Mouse (Mus musculus) liver, embryonic 14.5 days (tissue): Measurements from ENCODE around the gene Id1. TPM values are rescaled to one million over a fixed set of nuclear protein-coding genes. Genes with fewer than 3 reads are reported as not detected.

Source experiments
- ATAC-seq: fragments of 200-750 bp; cut with Nextera tagmentation; 2 replicates; pipeline ENCODE4 v1.8.0; 2017; ENCODE audit warnings: moderate number of reproducible peaks, mild to moderate bottlenecking, moderate library complexity; ENCODE audit not compliant: insufficient read depth
- DNase-seq, 3 experiments: peaks; one replicate each; pipeline ENCODE4 v3.0.0-alpha.2; 2012 to 2013; ENCODE audit warnings: low read depth in 3 of 3, low spot score in 3 of 3
- H3K27ac ChIP-seq: fragments of 300-500 bp; sonication (generic); 2 replicates; pipeline ENCODE4 v1.5.1; 2014; ENCODE audit warnings: moderate library complexity, mild to moderate bottlenecking, control low read depth, inconsistent platforms
- H3K27me3 ChIP-seq: fragments of 300-500 bp; sonication (generic); 2 replicates; pipeline ENCODE4 v1.6.1; 2014; ENCODE audit warnings: mild to moderate bottlenecking, low read length, moderate library complexity; ENCODE audit not compliant: control insufficient read depth, insufficient read depth
- H3K36me3 ChIP-seq: fragments of 300-500 bp; sonication (generic); replicated peaks from 2 replicates; pipeline ENCODE4 v1.6.1; 2014; ENCODE audit warnings: low read depth; ENCODE audit not compliant: control insufficient read depth, insufficient read depth
- H3K4me1 ChIP-seq, 2 experiments: fragments of 200-500 bp in 1 of 2; fragments of 300-500 bp in 1 of 2; sonication (generic) in 1 of 2; replicated peaks; 2 replicates each; pipeline ENCODE4 v1.6.1; 2012 to 2014; ENCODE audit warnings: antibody characterized with exemption in 1 of 2, inconsistent platforms in 1 of 2, low read length in 1 of 2; ENCODE audit not compliant: control insufficient read depth in 2 of 2, insufficient read depth in 2 of 2
- H3K4me2 ChIP-seq: fragments of 300-500 bp; sonication (generic); 2 replicates; pipeline ENCODE4 v1.6.1; 2014; ENCODE audit warnings: low read depth, mild to moderate bottlenecking, control low read depth, moderate library complexity
- H3K4me3 ChIP-seq, 2 experiments: fragments of 200-500 bp in 1 of 2; fragments of 300-500 bp in 1 of 2; sonication (generic) in 1 of 2; 2 replicates each; pipeline ENCODE4 v1.5.1; 2012 to 2014; ENCODE audit warnings: low read depth in 2 of 2, low read length in 2 of 2, mild to moderate bottlenecking in 2 of 2, control low read depth in 1 of 2, inconsistent platforms in 1 of 2, moderate library complexity in 1 of 2; ENCODE audit not compliant: insufficient read depth in 1 of 2
- H3K9ac ChIP-seq: fragments of 300-500 bp; sonication (generic); replicated peaks from 2 replicates; pipeline ENCODE4 v1.6.1; 2014; ENCODE audit warnings: mild to moderate bottlenecking, control low read depth, moderate library complexity
- H3K9me3 ChIP-seq: fragments of 300-500 bp; sonication (generic); 2 replicates; pipeline ENCODE4 v1.6.1; 2016; ENCODE audit warnings: low read length, mixed read lengths; ENCODE audit not compliant: control insufficient read depth
- CTCF ChIP-seq: IDR thresholded peaks from 2 replicates; pipeline ENCODE4 v1.5.1; 2016; ENCODE audit warnings: antibody characterized with exemption, low read depth, control low read depth
- EP300 ChIP-seq: IDR thresholded peaks from 2 replicates; pipeline ENCODE4 v1.6.1; 2016; ENCODE audit warnings: antibody characterized with exemption, low read depth
- WGBS: fragments of 180-500 bp; shearing (Covaris S2); extraction: QIAGEN DNeasy Blood & Tissue Kit; methylation state at CpG from one replicate; pipeline ENCODE4 v1.1.7; 2014; ENCODE audit not compliant: insufficient replicate concordance; 5-methylcytosine and 5-hydroxymethylcytosine counted together
- polyA plus RNA-seq, 2 experiments: library from polyadenylated mRNA; depleted of rRNA in 1 of 2; stranded (reverse) in 1 of 2; unstranded in 1 of 2; fragments of >200 nt; fragmentation: Nextera tagmentation in 1 of 2; extraction: Ambion mirVana in 1 of 2; gene quantifications; 2 replicates each; pipeline versions ENCODE4 v1.2.1 to v1.2.3; 2012 to 2014

Gene Id1
- polyA plus RNA-seq (2012; rRNA removed) (45.6 and 50.6 TPM in 2 replicates), polyA plus RNA-seq (2014; fragmentation: Nextera tagmentation; extraction: Ambion mirVana) (20.7 and 22.6 TPM in 2 replicates)

DNA sequence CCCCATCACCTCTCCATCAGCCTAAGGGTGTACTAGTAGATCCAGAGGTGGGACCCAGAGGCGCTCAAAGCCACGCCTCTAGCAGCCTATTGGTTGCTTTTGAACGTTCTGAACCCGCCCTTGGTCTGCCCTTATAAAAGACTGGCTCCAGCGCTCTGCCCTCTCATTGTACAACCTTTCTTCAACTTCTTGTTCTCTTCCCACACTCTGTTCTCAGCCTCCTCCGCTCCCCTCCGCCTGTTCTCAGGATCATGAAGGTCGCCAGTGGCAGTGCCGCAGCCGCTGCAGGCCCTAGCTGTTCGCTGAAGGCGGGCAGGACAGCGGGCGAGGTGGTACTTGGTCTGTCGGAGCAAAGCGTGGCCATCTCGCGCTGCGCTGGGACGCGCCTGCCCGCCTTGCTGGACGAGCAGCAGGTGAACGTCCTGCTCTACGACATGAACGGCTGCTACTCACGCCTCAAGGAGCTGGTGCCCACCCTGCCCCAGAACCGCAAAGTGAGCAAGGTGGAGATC lies at the start of gene Id1:
Id1 (plus strand) TSS at position 162 of the 512 bp plus-strand sequence.
- Histone ChIP-seq H3K4me3 (peak within 1 kb of the TSS; percentile 61 to 70), H3K4me2 (peak within 1 kb of the TSS; percentile 93), H3K9ac (peak within 1 kb of the TSS; percentile 69), H3K27me3 (peaks cover 6% of the 10 kb centered on the region; the same call in 1 of the 2 replicates), H3K4me1 (peaks cover 18 to 40% of the 10 kb centered on the region in 2 experiments), H3K9me3 (no peaks in the 10 kb centered on the region), H3K36me3 (no peaks in the 10 kb centered on the region), H3K27ac (peak within 1 kb of the TSS; percentile 62)
- ATAC-seq = peak; percentile 76
- under 1% methylated on average over 28 of the region's 28 CpGs for WGBS
- TF ChIP-seq CTCF (no peak), EP300 (no peak)
- DNase-seq = peak; percentile 82 to 90 (median 83)

GRCm38 (mm10) chr2:152686399-152686798 lies 49.7 kb upstream of the Id1 start:
- peak overlapping the region; percentile 61 to 64 for H3K4me3 ChIP-seq
- H3K9me3 ChIP-seq = no peaks in the 10 kb centered on the region
- H3K27ac ChIP-seq = peak overlapping the region; percentile 10
- peaks cover 33% of the 10 kb centered on the region for H3K36me3 ChIP-seq
- DNase-seq = no peak
- no peaks in the 10 kb centered on the region for H3K27me3 ChIP-seq
- no peak overlapping the region; the same call in 1 of the 2 replicates for H3K9ac ChIP-seq
- peak overlapping the region; percentile 74 for H3K4me2 ChIP-seq
- peaks cover 0 to 5% of the 10 kb centered on the region in 2 experiments; a peak in 1 of 4 replicates for H3K4me1 ChIP-seq
- no peak for TF ChIP-seq EP300
- no peak for TF ChIP-seq CTCF
- 52% methylated on average over 12 of the region's 12 CpGs for WGBS
- peak; percentile 4; the same call in 1 of the 2 replicates for ATAC-seq

DNA sequence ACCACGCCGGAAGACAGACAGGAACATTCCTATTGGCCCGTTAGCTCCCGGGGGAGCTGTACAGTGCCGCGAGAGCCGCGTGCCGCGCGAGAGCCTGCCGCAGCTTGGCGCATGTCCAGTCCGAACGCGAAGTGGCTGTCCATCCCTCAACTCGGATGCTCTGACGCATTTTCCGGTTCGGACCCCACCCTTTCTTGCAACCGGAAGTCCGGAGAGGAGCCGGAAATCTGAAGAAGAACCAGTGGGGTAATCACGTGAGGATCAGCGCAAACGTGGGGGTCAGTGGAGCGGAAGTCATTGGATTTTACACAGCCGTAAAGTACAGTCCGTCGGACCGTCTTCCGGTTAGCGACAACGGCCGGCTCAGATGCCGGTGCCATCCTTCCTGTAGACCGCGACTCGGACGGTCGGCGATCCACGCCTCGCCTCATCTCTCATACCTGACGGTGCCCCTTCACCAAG lies 49.2 kb upstream of the Id1 start, which contains the start of gene Mcts2:
Mcts2 (plus strand) TSS at position 230 of the 462 bp plus-strand sequence.
- Histone ChIP-seq H3K9ac (peak within 1 kb of the TSS; percentile 54), H3K36me3 (peaks cover 30% of the 10 kb centered on the region), H3K4me2 (peak within 1 kb of the TSS; percentile 74), H3K4me3 (peak within 1 kb of the TSS; percentile 61 to 64), H3K4me1 (peaks cover 0 to 5% of the 10 kb centered on the region in 2 experiments; a peak in 1 of 4 replicates), H3K27ac (peak within 1 kb of the TSS; percentile 19), H3K9me3 (no peaks in the 10 kb centered on the region), H3K27me3 (no peaks in the 10 kb centered on the region)
- peak; percentile 88 to 93 (median 89) for DNase-seq
- peak; percentile 97 for ATAC-seq
- TF ChIP-seq CTCF = no peak
- TF ChIP-seq EP300 = peak; percentile 40; the same call in 1 of the 2 replicates
- 43% methylated on average over 45 of the region's 45 CpGs for WGBS

GRCm38 (mm10) chr2:152691564-152692217 lies 44.4 kb upstream of the Id1 start:
- no peak for DNase-seq
- ATAC-seq = no peak
- Histone ChIP-seq H3K4me2 (no peak overlapping the region), H3K4me1 (0 out of 4 replicates have a peak, but pooled peaks cover 0 to 2% of the 10 kb centered on the region in 2 experiments), H3K9me3 (no peaks in the 10 kb centered on the region), H3K9ac (no peak overlapping the region), H3K27ac (no peak overlapping the region), H3K36me3 (peaks cover 8% of the 10 kb centered on the region), H3K27me3 (no peaks in the 10 kb centered on the region), H3K4me3 (no peak overlapping the region)
- TF ChIP-seq CTCF (peak; percentile 45), EP300 (no peak)
- WGBS = 63% methylated on average over 7 of the region's 7 CpGs

DNA sequence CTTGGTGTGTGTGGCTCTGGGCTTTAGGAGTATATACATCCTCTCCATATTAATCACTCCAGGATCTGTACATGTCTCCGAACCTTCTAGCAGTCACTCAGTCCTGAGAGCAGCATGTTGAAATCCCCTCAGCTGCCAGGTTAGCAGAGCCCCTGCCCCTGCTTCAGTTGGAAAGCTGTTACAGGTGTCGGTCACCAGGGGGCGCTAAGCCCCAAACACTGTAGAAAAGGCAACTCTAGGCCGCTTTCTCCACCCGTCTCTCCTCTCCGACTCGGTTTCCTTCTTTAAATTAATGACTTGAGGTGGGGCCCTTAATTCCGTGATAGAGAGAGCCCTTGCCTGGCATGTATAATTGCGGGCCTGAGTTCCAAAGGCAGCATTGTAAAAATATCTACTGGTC lies 42.8 kb upstream of the Id1 start:
- Histone ChIP-seq H3K9me3 (no peaks in the 10 kb centered on the region), H3K27me3 (no peaks in the 10 kb centered on the region), H3K4me2 (peak overlapping the region; percentile 50), H3K4me3 (0 out of 4 replicates have a peak overlapping the region, but pooled peaks of 1 of the 2 experiments have one; percentile 4), H3K4me1 (0 out of 4 replicates have a peak, but pooled peaks cover 0 to 2% of the 10 kb centered on the region in 2 experiments), H3K27ac (no peak overlapping the region), H3K36me3 (peaks cover 8% of the 10 kb centered on the region), H3K9ac (peak overlapping the region; percentile 31)
- 13% methylated on average over 9 of the region's 9 CpGs for WGBS
- DNase-seq (peak; percentile 45 to 55 (median 51)), ATAC-seq (peak; percentile 19; the same call in 1 of the 2 replicates)
- TF ChIP-seq CTCF = peak; percentile 95
- TF ChIP-seq EP300 = no peak
